Mouse (Mus musculus) CH12.LX (cell line): ENCODE results near the gene Il18r1. TPM values are rescaled to one million over a fixed set of nuclear protein-coding genes. Genes with fewer than 3 reads are reported as not detected.

ENCODE experiments used
- DNase-seq: peaks from one replicate; pipeline ENCODE4 v3.0.0-alpha.2; 2013; ENCODE audit errors: extremely low read depth
- H3K27ac ChIP-seq: 2 replicates; pipeline ENCODE4 v1.5.1; 2012; ENCODE audit warnings: low read depth, mild to moderate bottlenecking, control low read depth, moderate library complexity; ENCODE audit not compliant: insufficient read depth
- H3K27me3 ChIP-seq: replicated peaks from 2 replicates; pipeline ENCODE3; 2012; ENCODE audit warnings: inconsistent platforms
- H3K36me3 ChIP-seq, 2 experiments: replicated peaks in 1 of 2; 2 replicates each; pipeline versions ENCODE3 to v1.6.1; 2012; ENCODE audit warnings: inconsistent platforms in 1 of 2, low read length in 1 of 2, mild to moderate bottlenecking in 1 of 2, mixed read lengths in 1 of 2, moderate library complexity in 1 of 2; ENCODE audit not compliant: control insufficient read depth in 1 of 2, insufficient read depth in 1 of 2
- H3K4me1 ChIP-seq, 2 experiments: 2 replicates each; pipeline ENCODE4 v1.6.1; 2012; ENCODE audit warnings: inconsistent platforms in 1 of 2, moderate library complexity in 1 of 2; ENCODE audit not compliant: insufficient read depth in 2 of 2, control insufficient read depth in 1 of 2
- H3K4me2 ChIP-seq: 2 replicates; pipeline ENCODE4 v1.6.1; 2012; ENCODE audit warnings: low read depth, mild to moderate bottlenecking, control low read depth; ENCODE audit not compliant: poor library complexity, insufficient read depth, severe bottlenecking
- H3K4me3 ChIP-seq, 3 experiments: fragments of 150-350 bp in 1 of 3; sonication (generic) in 1 of 3; replicated peaks in 1 of 3; 2 replicates each; pipeline versions ENCODE3 to v1.5.1; 2011 to 2012; ENCODE audit warnings: low read depth in 2 of 3, low read length in 2 of 3, mild to moderate bottlenecking in 2 of 3, moderate library complexity in 2 of 3, control low read depth in 1 of 3, improper control_type of control experiment in 1 of 3, inconsistent platforms in 1 of 3, mixed read lengths in 1 of 3; ENCODE audit not compliant: poor library complexity in 1 of 3
- H3K79me2 ChIP-seq: replicated peaks from 2 replicates; pipeline ENCODE4 v1.6.1; 2012; ENCODE audit warnings: mild to moderate bottlenecking, moderate library complexity; ENCODE audit not compliant: control insufficient read depth, poor library complexity, insufficient read depth, severe bottlenecking; ENCODE audit errors: extremely low read depth
- H3K9ac ChIP-seq: 2 replicates; pipeline ENCODE4 v1.6.1; 2012; ENCODE audit warnings: low read depth, mild to moderate bottlenecking, control low read depth, moderate library complexity; ENCODE audit not compliant: insufficient read depth
- H3K9me3 ChIP-seq: replicated peaks from 2 replicates; pipeline ENCODE3; 2012; ENCODE audit warnings: low read length, inconsistent platforms, mixed read lengths
- BHLHE40 ChIP-seq: IDR thresholded peaks from 2 replicates; pipeline ENCODE4 v1.6.1; 2011; ENCODE audit warnings: mild to moderate bottlenecking, low read depth, low read length, improper control_type of control experiment
- CHD1 ChIP-seq: IDR thresholded peaks from 2 replicates; pipeline ENCODE4 v1.6.1; 2012; ENCODE audit warnings: low read depth, low read length, improper control_type of control experiment, inconsistent platforms
- CHD2 ChIP-seq: IDR thresholded peaks from 2 replicates; pipeline ENCODE4 v1.6.1; 2011; ENCODE audit warnings: low read length, improper control_type of control experiment
- E2F4 ChIP-seq: IDR thresholded peaks from 2 replicates; pipeline ENCODE4 v1.6.1; 2011; ENCODE audit warnings: low read depth, low read length, improper control_type of control experiment; ENCODE audit not compliant: insufficient replicate concordance
- EP300 ChIP-seq: IDR thresholded peaks from 2 replicates; pipeline ENCODE4 v1.6.1; 2011; ENCODE audit warnings: low read length, improper control_type of control experiment
- HCFC1 ChIP-seq: IDR thresholded peaks from 2 replicates; pipeline ENCODE4 v1.6.1; 2012; ENCODE audit warnings: low read depth, mild to moderate bottlenecking, inconsistent platforms, low read length, improper control_type of control experiment
- IRF4 ChIP-seq: IDR thresholded peaks from 2 replicates; pipeline ENCODE4 v1.6.1; 2014; ENCODE audit warnings: low read depth, mild to moderate bottlenecking, inconsistent platforms, low read length, improper control_type of control experiment
- KAT2A ChIP-seq: IDR thresholded peaks from 2 replicates; pipeline ENCODE4 v1.6.1; 2012; ENCODE audit warnings: low read length, improper control_type of control experiment, inconsistent platforms; ENCODE audit not compliant: insufficient replicate concordance
- MAFK ChIP-seq: IDR thresholded peaks from 2 replicates; pipeline ENCODE4 v1.6.1; 2011; ENCODE audit warnings: low read length, improper control_type of control experiment; ENCODE audit not compliant: insufficient replicate concordance
- MAZ ChIP-seq: IDR thresholded peaks from 2 replicates; pipeline ENCODE4 v1.6.1; 2012; ENCODE audit warnings: low read depth, mild to moderate bottlenecking, inconsistent platforms, low read length, improper control_type of control experiment, moderate library complexity
- PAX5 ChIP-seq: IDR thresholded peaks from 2 replicates; pipeline ENCODE4 v1.6.1; 2012; ENCODE audit warnings: low read length, inconsistent platforms, mixed read lengths
- RAD21 ChIP-seq: IDR thresholded peaks from 2 replicates; pipeline ENCODE4 v1.6.1; 2011; ENCODE audit warnings: low read depth, mild to moderate bottlenecking, low read length, improper control_type of control experiment, moderate library complexity
- RCOR1 ChIP-seq: conservative IDR thresholded peaks from 2 replicates; pipeline ENCODE4 v1.6.1; 2012; ENCODE audit warnings: low read depth, mild to moderate bottlenecking, inconsistent platforms, low read length, improper control_type of control experiment
- TBP ChIP-seq: conservative IDR thresholded peaks from 2 replicates; pipeline ENCODE4 v1.6.1; 2011; ENCODE audit warnings: low read depth, low read length, improper control_type of control experiment
- USF1 ChIP-seq: IDR thresholded peaks from 2 replicates; pipeline ENCODE4 v1.6.1; 2014; ENCODE audit warnings: low read depth, mild to moderate bottlenecking, inconsistent platforms, low read length, improper control_type of control experiment
- ZC3H11A ChIP-seq: IDR thresholded peaks from 2 replicates; pipeline ENCODE4 v1.6.1; 2012; ENCODE audit warnings: low read depth, mild to moderate bottlenecking, inconsistent platforms, low read length, improper control_type of control experiment
- ZKSCAN1 ChIP-seq: IDR thresholded peaks from 2 replicates; pipeline ENCODE4 v1.6.1; 2012; ENCODE audit warnings: low read depth, inconsistent platforms, low read length, improper control_type of control experiment, borderline replicate concordance
- ZNF384 ChIP-seq: IDR thresholded peaks from 2 replicates; pipeline ENCODE4 v1.6.1; 2012; ENCODE audit warnings: low read depth, low read length, improper control_type of control experiment, inconsistent platforms
- dilution Hi-C: fragments of 300-500 bp; cut with MboI; formaldehyde crosslinking; loops from 2 replicates; pipeline ENCODE4 v1.14.3; 2020; ENCODE audit warnings: low sequenced_read_pairs; ENCODE audit not compliant: extremely low pct_unique_long_range_greater_than_20kb, extremely low pct_ligation_motif_present
- in situ Hi-C: fragments of 300-500 bp; cut with MboI; formaldehyde crosslinking; loops from 3 replicates; pipeline ENCODE4 v1.14.3; 2019; ENCODE audit warnings: low sequenced_read_pairs, low pct_ligation_motif_present, low pct_unique_long_range_greater_than_20kb, mixed read lengths
- polyA plus RNA-seq: library from polyadenylated mRNA; unstranded; fragments of >175 nt; gene quantifications from 2 replicates; pipeline ENCODE4 v1.2.1, GENCODE M21; 2012; ENCODE audit warnings: low read depth; ENCODE audit not compliant: insufficient read length
- total RNA-seq, 2 experiments: library from RNA; depleted of rRNA; stranded (reverse); fragments of 300-350 nt in 1 of 2; fragments of >200 nt in 1 of 2; gene quantifications; 2 replicates each; pipeline ENCODE4 v1.2.3; 2012 to 2014

Gene Il18r1
- total and polyA plus RNA-seq, 3 experiments = 0.13 TPM; not detected in 2

GRCm38 (mm10) chr1:40435936-40436335 lies 29.4 kb upstream of the Il18r1 start:
- no peaks in the 10 kb centered on the region for H3K27me3 ChIP-seq
- H3K9ac ChIP-seq = no peak overlapping the region
- H3K4me2 ChIP-seq = no peak overlapping the region
- no peaks in the 10 kb centered on the region for H3K4me1 ChIP-seq
- TF ChIP-seq CHD2 (no peak), MAFK (no peak), CHD1 (no peak), MAZ (no peak), KAT2A (no peak), PAX5 (no peak), RCOR1 (no peak), TBP (no peak), ZC3H11A (no peak), RAD21 (no peak), ZKSCAN1 (no peak), IRF4 (no peak)
- no peak overlapping the region for H3K4me3 ChIP-seq
- H3K9me3 ChIP-seq = no peaks in the 10 kb centered on the region
- dilution Hi-C loops (no loop called here), in situ Hi-C loops (no loop called here)
- no peaks in the 10 kb centered on the region for H3K36me3 ChIP-seq
- H3K27ac ChIP-seq = no peak overlapping the region
- H3K79me2 ChIP-seq = no peaks in the 10 kb centered on the region
- no peak for DNase-seq

GRCm38 (mm10) chr1:40437340-40437739 lies 28.0 kb upstream of the Il18r1 start:
- in situ Hi-C loops (no loop called here), dilution Hi-C loops (no loop called here)
- no peaks in the 10 kb centered on the region for H3K27me3 ChIP-seq
- no peaks in the 10 kb centered on the region for H3K9me3 ChIP-seq
- no peak overlapping the region for H3K9ac ChIP-seq
- no peaks in the 10 kb centered on the region for H3K79me2 ChIP-seq
- TF ChIP-seq CHD2 (no peak), HCFC1 (no peak), ZNF384 (no peak), MAFK (no peak)
- TF ChIP-seq, all 38 proteins: peak for 0
- H3K4me1 ChIP-seq = no peaks in the 10 kb centered on the region
- H3K27ac ChIP-seq = no peak overlapping the region
- H3K4me3 ChIP-seq = no peak overlapping the region
- H3K36me3 ChIP-seq = no peaks in the 10 kb centered on the region
- no peak overlapping the region for H3K4me2 ChIP-seq
- DNase-seq = no peak

- TF ChIP-seq BHLHE40 (no peak), USF1 (no peak), EP300 (no peak), E2F4 (no peak)
- Histone ChIP-seq H3K27me3 (no peaks in the 10 kb centered on the region), H3K27ac (no peak overlapping the region), H3K79me2 (no peaks in the 10 kb centered on the region), H3K9me3 (no peaks in the 10 kb centered on the region), H3K4me3 (no peak overlapping the region), H3K4me1 (no peaks in the 10 kb centered on the region), H3K9ac (no peak overlapping the region), H3K4me2 (no peak overlapping the region), H3K36me3 (no peaks in the 10 kb centered on the region)
- in situ Hi-C loops (no loop called here), dilution Hi-C loops (no loop called here)
- no peak for DNase-seq
Measured at GRCm38 (mm10) chr1:40439504-40439903, 25.8 kb upstream of the Il18r1 start.
